Mouse (Mus musculus): Measurements from ENCODE around the gene Slc9a1. TPM values are rescaled to one million over a fixed set of nuclear protein-coding genes. Genes with fewer than 3 reads are reported as not detected.

Gene Slc9a1
- polyA plus RNA-seq, 1 experiment from 2014 or later = 10.6 TPM

GRCm38 (mm10) chr4:133344112-133344511, 25.4 kb upstream of the Slc9a1 start:
- H3K27me3 ChIP-seq (ENCODE audit: control insufficient read depth, insufficient read depth, low read length) = no peaks in the 10 kb centered on the region
- H3K9me3 ChIP-seq (ENCODE audit: control insufficient read depth, low read depth, low read length) = no peaks in the 10 kb centered on the region
- no peaks in the 10 kb centered on the region for H3K36me3 ChIP-seq (ENCODE audit: control insufficient read depth, insufficient read depth, low read length)
- H3K4me1 ChIP-seq (ENCODE audit: control insufficient read depth, insufficient read depth, low read length) = no peaks in the 10 kb centered on the region
- no peak overlapping the region for H3K4me2 ChIP-seq (replicated peaks; ENCODE audit: low read depth, low read length)
- no peak overlapping the region for H3K4me3 ChIP-seq (ENCODE audit: low read depth, low read length)
- H3K9ac ChIP-seq (replicated peaks; ENCODE audit: low read depth, low read length) = no peak overlapping the region
- ATAC-seq (ENCODE audit: insufficient number of reproducible peaks, insufficient read depth, low FRiP score, low read depth) = no peak
- WGBS = 8% methylated on average over 4 of the region's 4 CpGs
- no peak overlapping the region for H3K27ac ChIP-seq (ENCODE audit: low read length)

GRCm38 (mm10) chr4:133345702-133346101, 23.8 kb upstream of the Slc9a1 start:
- Histone ChIP-seq H3K4me2 (replicated peaks; ENCODE audit: low read depth, low read length) (no peak overlapping the region), H3K27me3 (ENCODE audit: control insufficient read depth, insufficient read depth, low read length) (no peaks in the 10 kb centered on the region), H3K9me3 (ENCODE audit: control insufficient read depth, low read depth, low read length) (no peaks in the 10 kb centered on the region), H3K4me3 (ENCODE audit: low read depth, low read length) (no peak overlapping the region), H3K36me3 (ENCODE audit: control insufficient read depth, insufficient read depth, low read length) (no peaks in the 10 kb centered on the region), H3K4me1 (ENCODE audit: control insufficient read depth, insufficient read depth, low read length) (no peaks in the 10 kb centered on the region), H3K27ac (ENCODE audit: low read length) (no peak overlapping the region), H3K9ac (replicated peaks; ENCODE audit: low read depth, low read length) (no peak overlapping the region)
- 91% methylated on average over 6 of the region's 6 CpGs for WGBS
- ATAC-seq (ENCODE audit: insufficient number of reproducible peaks, insufficient read depth, low FRiP score, low read depth) = no peak

- ATAC-seq (ENCODE audit: insufficient number of reproducible peaks, insufficient read depth, low FRiP score, low read depth) = no peak
- H3K4me1 ChIP-seq (ENCODE audit: control insufficient read depth, insufficient read depth, low read length) = no peaks in the 10 kb centered on the region
These were observed 22.9 kb upstream of the Slc9a1 start for GRCm38 (mm10) chr4:133346577-133346976.

GRCm38 (mm10) chr4:133347624-133348023, 21.9 kb upstream of the Slc9a1 start:
- Histone ChIP-seq H3K4me2 (replicated peaks; ENCODE audit: low read depth, low read length) (no peak overlapping the region), H3K4me1 (ENCODE audit: control insufficient read depth, insufficient read depth, low read length) (no peaks in the 10 kb centered on the region), H3K27ac (ENCODE audit: low read length) (no peak overlapping the region), H3K27me3 (ENCODE audit: control insufficient read depth, insufficient read depth, low read length) (no peaks in the 10 kb centered on the region), H3K9me3 (ENCODE audit: control insufficient read depth, low read depth, low read length) (no peaks in the 10 kb centered on the region), H3K4me3 (ENCODE audit: low read depth, low read length) (no peak overlapping the region), H3K36me3 (ENCODE audit: control insufficient read depth, insufficient read depth, low read length) (no peaks in the 10 kb centered on the region), H3K9ac (replicated peaks; ENCODE audit: low read depth, low read length) (no peak overlapping the region)
- 63% methylated on average over 4 of the region's 4 CpGs for WGBS
- no peak for ATAC-seq (ENCODE audit: insufficient number of reproducible peaks, insufficient read depth, low FRiP score, low read depth)

More at GRCm38 (mm10) chr4:133346577-133346976, 22.9 kb upstream of the Slc9a1 start:
- H3K4me3 ChIP-seq (ENCODE audit: low read depth, low read length) = no peak overlapping the region
- no peak overlapping the region for H3K9ac ChIP-seq (replicated peaks; ENCODE audit: low read depth, low read length)
- H3K36me3 ChIP-seq (ENCODE audit: control insufficient read depth, insufficient read depth, low read length) = no peaks in the 10 kb centered on the region
- no peaks in the 10 kb centered on the region for H3K9me3 ChIP-seq (ENCODE audit: control insufficient read depth, low read depth, low read length)
- 70% methylated on average over 4 of the region's 4 CpGs for WGBS
- no peak overlapping the region for H3K4me2 ChIP-seq (replicated peaks; ENCODE audit: low read depth, low read length)
- no peaks in the 10 kb centered on the region for H3K27me3 ChIP-seq (ENCODE audit: control insufficient read depth, insufficient read depth, low read length)
- H3K27ac ChIP-seq (ENCODE audit: low read length) = no peak overlapping the region

GRCm38 (mm10) chr4:133348051-133348775, 21.3 kb upstream of the Slc9a1 start:
- Histone ChIP-seq H3K4me2 (replicated peaks; ENCODE audit: low read depth, low read length) (no peak overlapping the region), H3K36me3 (ENCODE audit: control insufficient read depth, insufficient read depth, low read length) (no peaks in the 10 kb centered on the region), H3K27me3 (ENCODE audit: control insufficient read depth, insufficient read depth, low read length) (no peaks in the 10 kb centered on the region), H3K4me3 (ENCODE audit: low read depth, low read length) (no peak overlapping the region), H3K4me1 (ENCODE audit: control insufficient read depth, insufficient read depth, low read length) (no peaks in the 10 kb centered on the region), H3K9ac (replicated peaks; ENCODE audit: low read depth, low read length) (no peak overlapping the region), H3K27ac (ENCODE audit: low read length) (no peak overlapping the region), H3K9me3 (ENCODE audit: control insufficient read depth, low read depth, low read length) (no peaks in the 10 kb centered on the region)
- 72% methylated on average over 5 of the region's 5 CpGs for WGBS
- ATAC-seq (ENCODE audit: insufficient number of reproducible peaks, insufficient read depth, low FRiP score, low read depth) = no peak

- Histone ChIP-seq H3K27me3 (ENCODE audit: control insufficient read depth, insufficient read depth, low read length) (no peaks in the 10 kb centered on the region), H3K36me3 (ENCODE audit: control insufficient read depth, insufficient read depth, low read length) (no peaks in the 10 kb centered on the region), H3K27ac (ENCODE audit: low read length) (no peak overlapping the region), H3K9ac (replicated peaks; ENCODE audit: low read depth, low read length) (no peak overlapping the region), H3K4me2 (replicated peaks; ENCODE audit: low read depth, low read length) (no peak overlapping the region), H3K9me3 (ENCODE audit: control insufficient read depth, low read depth, low read length) (no peaks in the 10 kb centered on the region), H3K4me3 (ENCODE audit: low read depth, low read length) (no peak overlapping the region), H3K4me1 (ENCODE audit: control insufficient read depth, insufficient read depth, low read length) (no peaks in the 10 kb centered on the region)
- no peak for ATAC-seq (ENCODE audit: insufficient number of reproducible peaks, insufficient read depth, low FRiP score, low read depth)
- WGBS = 66% methylated on average over 10 of the region's 10 CpGs
These were observed 16.7 kb upstream of the Slc9a1 start for GRCm38 (mm10) chr4:133352797-133353196.

GRCm38 (mm10) chr4:133353367-133354365, 15.8 kb upstream of the Slc9a1 start, which contains the start of gene Wdtc1:
Wdtc1 (minus strand) TSS chr4:133353481.
- WGBS = 84% methylated on average over 23 of the region's 23 CpGs
- no peaks in the 10 kb centered on the region for H3K36me3 ChIP-seq (ENCODE audit: control insufficient read depth, insufficient read depth, low read length)
- H3K4me3 ChIP-seq (ENCODE audit: low read depth, low read length) = no peak within 1 kb of the TSS
- H3K9me3 ChIP-seq (ENCODE audit: control insufficient read depth, low read depth, low read length) = no peaks in the 10 kb centered on the region
- H3K9ac ChIP-seq (replicated peaks; ENCODE audit: low read depth, low read length) = no peak within 1 kb of the TSS
- no peak for ATAC-seq (ENCODE audit: insufficient number of reproducible peaks, insufficient read depth, low FRiP score, low read depth)
- no peak within 1 kb of the TSS for H3K27ac ChIP-seq (ENCODE audit: low read length)
- H3K4me1 ChIP-seq (ENCODE audit: control insufficient read depth, insufficient read depth, low read length) = no peaks in the 10 kb centered on the region
- H3K27me3 ChIP-seq (ENCODE audit: control insufficient read depth, insufficient read depth, low read length) = no peaks in the 10 kb centered on the region
- H3K4me2 ChIP-seq (replicated peaks; ENCODE audit: low read depth, low read length) = no peak within 1 kb of the TSS

- no peaks in the 10 kb centered on the region for H3K9me3 ChIP-seq (ENCODE audit: control insufficient read depth, low read depth, low read length)
- ATAC-seq (ENCODE audit: insufficient number of reproducible peaks, insufficient read depth, low FRiP score, low read depth) = no peak
- WGBS = 95% methylated on average over 6 of the region's 6 CpGs
- no peak overlapping the region for H3K27ac ChIP-seq (ENCODE audit: low read length)
- H3K4me1 ChIP-seq (ENCODE audit: control insufficient read depth, insufficient read depth, low read length) = no peaks in the 10 kb centered on the region
- H3K9ac ChIP-seq (replicated peaks; ENCODE audit: low read depth, low read length) = no peak overlapping the region
- no peak overlapping the region for H3K4me2 ChIP-seq (replicated peaks; ENCODE audit: low read depth, low read length)
- H3K36me3 ChIP-seq (ENCODE audit: control insufficient read depth, insufficient read depth, low read length) = no peaks in the 10 kb centered on the region
- H3K27me3 ChIP-seq (ENCODE audit: control insufficient read depth, insufficient read depth, low read length) = no peaks in the 10 kb centered on the region
- H3K4me3 ChIP-seq (ENCODE audit: low read depth, low read length) = no peak overlapping the region
These were observed 14.9 kb upstream of the Slc9a1 start for GRCm38 (mm10) chr4:133354641-133355040.
